Mouse (Mus musculus): ENCODE results near the gene Wdr86. TPM values are rescaled to one million over a fixed set of nuclear protein-coding genes. Genes with fewer than 3 reads are reported as not detected.
"Not testable (repeated sequence)": the region's sequence is repeated elsewhere in the genome, so short reads cannot be mapped to it uniquely, and the experiment has no call there.

The Wdr86 gene
- polyA plus RNA-seq, 2 experiments, result 25.4 to 37.5 TPM

GRCm38 (mm10) chr5:24696704-24697103 is 33.8 kb downstream of the Wdr86 start:
- peaks cover 95% of the 10 kb centered on the region for H3K36me3 ChIP-seq (ENCODE audit: control insufficient read depth, insufficient read depth, low read length)

DNA sequence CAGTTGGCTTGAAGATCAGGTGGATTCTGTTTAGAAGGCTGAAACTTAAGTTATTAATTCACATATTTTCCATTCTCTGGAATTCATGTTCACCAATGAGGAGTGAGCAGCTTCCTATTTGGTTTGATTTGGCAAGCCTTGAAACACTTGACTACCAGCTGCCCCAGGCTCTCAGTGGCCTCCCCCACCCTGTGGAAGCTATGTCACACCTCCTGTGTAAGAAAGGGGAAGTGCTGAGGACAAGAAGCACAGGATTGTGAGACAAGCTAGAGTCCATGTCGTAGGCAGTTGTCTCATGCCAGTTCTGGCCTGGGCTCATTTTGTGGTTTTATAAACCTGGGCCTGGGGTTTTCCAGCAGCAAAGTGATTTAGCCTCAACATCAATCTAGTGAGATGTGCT is 42.8 kb downstream of the Wdr86 start:
- TF ChIP-seq POLR2A (IDR thresholded peaks at IDR 0.05; ENCODE audit: borderline replicate concordance, extremely low read depth, insufficient read depth, insufficient read length), result no peak
- H3K27me3 ChIP-seq (ENCODE audit: control insufficient read depth, insufficient read depth, low read length), result no peaks in the 10 kb centered on the region
- H3K4me1 ChIP-seq (ENCODE audit: control insufficient read depth, insufficient read depth, low read length), result peaks cover 3% of the 10 kb centered on the region; the same call in 1 of the 2 replicates
- H3K27ac ChIP-seq (replicated peaks; ENCODE audit: low read depth, low read length), result no peak overlapping the region
- 63% methylated on average over 1 of the region's 1 CpGs for WGBS
- H3K9ac ChIP-seq (ENCODE audit: low read depth, low read length, severe bottlenecking), result no peak overlapping the region
- DNase-seq (ENCODE audit: low spot score) (no peak), ATAC-seq (ENCODE audit: low FRiP score, low read depth) (no peak)
- no peaks in the 10 kb centered on the region for H3K9me3 ChIP-seq (ENCODE audit: control insufficient read depth, low read length)
- no peak overlapping the region for H3K4me2 ChIP-seq (replicated peaks; ENCODE audit: low read depth, low read length, severe bottlenecking)
- peaks cover 33% of the 10 kb centered on the region for H3K36me3 ChIP-seq (ENCODE audit: control insufficient read depth, insufficient read depth, low read length)
- H3K4me3 ChIP-seq (replicated peaks; ENCODE audit: low read length), result no peak overlapping the region

More at GRCm38 (mm10) chr5:24696704-24697103, 33.8 kb downstream of the Wdr86 start:
- no peak for TF ChIP-seq POLR2A (IDR thresholded peaks at IDR 0.05; ENCODE audit: borderline replicate concordance, extremely low read depth, insufficient read depth, insufficient read length)
- no peak overlapping the region for H3K27ac ChIP-seq (replicated peaks; ENCODE audit: low read depth, low read length)
- no peak for DNase-seq (ENCODE audit: low spot score)
- no peaks in the 10 kb centered on the region for H3K27me3 ChIP-seq (ENCODE audit: control insufficient read depth, insufficient read depth, low read length)
- no peak overlapping the region for H3K4me2 ChIP-seq (replicated peaks; ENCODE audit: low read depth, low read length, severe bottlenecking)
- 75% methylated on average over 3 of the region's 3 CpGs for WGBS
- no peak for ATAC-seq (ENCODE audit: low FRiP score, low read depth)
- H3K4me3 ChIP-seq (replicated peaks; ENCODE audit: low read length), result no peak overlapping the region
- H3K9me3 ChIP-seq (ENCODE audit: control insufficient read depth, low read length), result no peaks in the 10 kb centered on the region
- no peaks in the 10 kb centered on the region for H3K4me1 ChIP-seq (ENCODE audit: control insufficient read depth, insufficient read depth, low read length)
- no peak overlapping the region for H3K9ac ChIP-seq (ENCODE audit: low read depth, low read length, severe bottlenecking)

GRCm38 (mm10) chr5:24686671-24687420 is 43.7 kb downstream of the Wdr86 start:
- H3K4me1 ChIP-seq (ENCODE audit: control insufficient read depth, insufficient read depth, low read length); ATAC-seq (ENCODE audit: low FRiP score, low read depth); H3K27me3 ChIP-seq (ENCODE audit: control insufficient read depth, insufficient read depth, low read length); DNase-seq (ENCODE audit: low spot score); H3K9me3 ChIP-seq (ENCODE audit: control insufficient read depth, low read length): not testable (repeated sequence)
- WGBS, result 80% methylated on average over 16 of the region's 16 CpGs
- Histone ChIP-seq H3K36me3 (ENCODE audit: control insufficient read depth, insufficient read depth, low read length) (peaks cover 25% of the 10 kb centered on the region), H3K9ac (ENCODE audit: low read depth, low read length, severe bottlenecking) (peak overlapping the region; percentile 72), H3K4me3 (replicated peaks; ENCODE audit: low read length) (peak overlapping the region; percentile 96), H3K27ac (replicated peaks; ENCODE audit: low read depth, low read length) (peak overlapping the region; percentile 76; the same call in 1 of the 2 replicates), H3K4me2 (replicated peaks; ENCODE audit: low read depth, low read length, severe bottlenecking) (peak overlapping the region; percentile 63)

- Histone ChIP-seq H3K9ac (ENCODE audit: low read depth, low read length, severe bottlenecking) (peak overlapping the region; percentile 72), H3K9me3 (ENCODE audit: control insufficient read depth, low read length) (no peaks in the 10 kb centered on the region), H3K4me3 (replicated peaks; ENCODE audit: low read length) (peak overlapping the region; percentile 96), H3K4me2 (replicated peaks; ENCODE audit: low read depth, low read length, severe bottlenecking) (peak overlapping the region; percentile 63), H3K27ac (replicated peaks; ENCODE audit: low read depth, low read length) (peak overlapping the region; percentile 76), H3K27me3 (ENCODE audit: control insufficient read depth, insufficient read depth, low read length) (no peaks in the 10 kb centered on the region), H3K4me1 (ENCODE audit: control insufficient read depth, insufficient read depth, low read length) (peaks cover 3% of the 10 kb centered on the region; the same call in 1 of the 2 replicates), H3K36me3 (ENCODE audit: control insufficient read depth, insufficient read depth, low read length) (peaks cover 18% of the 10 kb centered on the region)
- peak; percentile 38 for DNase-seq (ENCODE audit: low spot score)
- no peak for ATAC-seq (ENCODE audit: low FRiP score, low read depth)
- under 1% methylated on average over 15 of the region's 15 CpGs for WGBS
- TF ChIP-seq POLR2A (IDR thresholded peaks at IDR 0.05; ENCODE audit: borderline replicate concordance, extremely low read depth, insufficient read depth, insufficient read length), result 0 out of 2 replicates have a peak, but pooled peaks have one; percentile 5
Measured at GRCm38 (mm10) chr5:24686176-24686575, 44.4 kb downstream of the Wdr86 start.

DNA sequence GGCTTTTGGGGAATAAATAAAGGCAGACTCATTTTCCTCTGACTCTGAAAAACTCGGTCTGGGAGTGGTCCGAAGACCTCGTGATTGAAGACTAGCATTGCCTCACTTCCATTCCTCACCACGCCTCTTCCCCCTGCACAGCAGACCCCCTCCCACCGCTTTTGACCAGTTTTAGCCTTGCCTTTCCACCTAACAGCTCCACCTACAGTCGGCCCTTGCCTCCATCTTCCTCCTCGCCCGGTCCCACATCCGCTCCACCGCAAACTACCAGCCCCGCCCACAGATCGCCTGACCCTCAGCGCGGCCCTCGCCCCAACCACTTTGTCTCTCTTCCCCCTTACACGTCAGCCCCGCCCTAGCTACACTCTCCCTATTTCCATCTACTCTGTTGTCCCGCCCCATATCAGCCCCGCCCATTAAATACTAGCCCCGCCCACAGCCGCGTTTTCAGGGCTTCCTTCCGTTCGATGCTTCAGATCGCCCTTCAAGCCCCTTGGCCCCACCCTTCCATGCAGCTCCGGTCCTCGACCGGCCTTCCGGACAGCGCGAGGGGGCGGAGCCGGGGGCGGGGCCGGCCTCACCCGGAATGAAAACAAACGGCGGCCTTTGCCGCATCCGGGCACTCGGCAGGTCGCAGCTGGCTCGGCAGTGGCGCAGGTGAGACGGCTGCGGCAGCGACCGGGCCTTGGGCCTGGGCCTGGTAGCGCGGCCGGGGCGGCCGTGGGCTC is 45.0 kb downstream of the Wdr86 start, which contains the start of gene Nub1:
Gene Nub1 (plus strand): TSS at position 167 of the 728 bp plus-strand sequence.
- DNase-seq (ENCODE audit: low spot score) (peak; percentile 98), ATAC-seq (ENCODE audit: low FRiP score, low read depth) (peak; percentile 96)
- peak within 1 kb of the TSS; percentile 63 for H3K4me2 ChIP-seq (replicated peaks; ENCODE audit: low read depth, low read length, severe bottlenecking)
- peak; percentile 42; the same call in 1 of the 2 replicates for TF ChIP-seq POLR2A (IDR thresholded peaks at IDR 0.05; ENCODE audit: borderline replicate concordance, extremely low read depth, insufficient read depth, insufficient read length)
- under 1% methylated on average over 52 of the region's 53 CpGs for WGBS
- no peaks in the 10 kb centered on the region for H3K27me3 ChIP-seq (ENCODE audit: control insufficient read depth, insufficient read depth, low read length)
- peaks cover 3% of the 10 kb centered on the region; the same call in 1 of the 2 replicates for H3K4me1 ChIP-seq (ENCODE audit: control insufficient read depth, insufficient read depth, low read length)
- H3K27ac ChIP-seq (replicated peaks; ENCODE audit: low read depth, low read length), result peak within 1 kb of the TSS; percentile 88
- H3K9ac ChIP-seq (ENCODE audit: low read depth, low read length, severe bottlenecking), result peak within 1 kb of the TSS; percentile 72
- H3K36me3 ChIP-seq (ENCODE audit: control insufficient read depth, insufficient read depth, low read length), result peaks cover 12% of the 10 kb centered on the region
- H3K9me3 ChIP-seq (ENCODE audit: control insufficient read depth, low read length), result no peaks in the 10 kb centered on the region
- peak within 1 kb of the TSS; percentile 96 for H3K4me3 ChIP-seq (replicated peaks; ENCODE audit: low read length)
